Mouse (Mus musculus): ENCODE results near the gene Gm20388.

GRCm38 (mm10) chr8:120376215-120376614 is 465.6 kb downstream of the Gm20388 start:
- no peak for TF ChIP-seq CTCF (IDR thresholded peaks at IDR 0.05; ENCODE audit: low read depth)
- no peak for TF ChIP-seq EP300 (IDR thresholded peaks at IDR 0.05; ENCODE audit: low read depth)

Measured in liver, embryonic 14.5 days (tissue).